Mouse (Mus musculus) lung, postnatal 0 days (tissue): ENCODE data around the gene Cdca8.

Source experiments
- CTCF ChIP-seq: IDR thresholded peaks from 2 replicates; pipeline ENCODE4 v1.5.1; 2016; ENCODE audit warnings: antibody characterized with exemption, mild to moderate bottlenecking
- EP300 ChIP-seq: IDR thresholded peaks from 2 replicates; pipeline ENCODE4 v1.6.1; 2016; ENCODE audit warnings: antibody characterized with exemption, mild to moderate bottlenecking, control low read depth

- TF ChIP-seq CTCF = no peak
- no peak for TF ChIP-seq EP300
Observed at GRCm38 (mm10) chr4:124905971-124906822, 32.9 kb downstream of the Cdca8 start.
